Mouse (Mus musculus): ENCODE results near the gene Ppp1r32. TPM values are rescaled to one million over a fixed set of nuclear protein-coding genes. Genes with fewer than 3 reads are reported as not detected.
A peak's percentile ranks its signal among the peaks of the same experiment; 100 is the strongest.

Ppp1r32 gene
- polyA plus RNA-seq, 1 experiment from 2014 or later = 0.19 TPM

- Histone ChIP-seq H3K9me3 (no peaks in the 10 kb centered on the region), H3K36me3 (no peaks in the 10 kb centered on the region), H3K27ac (no peak overlapping the region), H3K4me1 (peaks cover 24% of the 10 kb centered on the region), H3K4me2 (peak overlapping the region; percentile 96), H3K9ac (no peak overlapping the region), H3K27me3 (replicated peaks) (peaks cover 66% of the 10 kb centered on the region), H3K4me3 (replicated peaks) (peak overlapping the region; percentile 51)
- WGBS = 1% methylated on average over 34 of the region's 34 CpGs
- peak; percentile 82 for ATAC-seq (ENCODE audit: insufficient read depth, low FRiP score, low read depth)
These were observed 25.3 kb downstream of the Ppp1r32 start for GRCm38 (mm10) chr19:10457484-10457800.

DNA sequence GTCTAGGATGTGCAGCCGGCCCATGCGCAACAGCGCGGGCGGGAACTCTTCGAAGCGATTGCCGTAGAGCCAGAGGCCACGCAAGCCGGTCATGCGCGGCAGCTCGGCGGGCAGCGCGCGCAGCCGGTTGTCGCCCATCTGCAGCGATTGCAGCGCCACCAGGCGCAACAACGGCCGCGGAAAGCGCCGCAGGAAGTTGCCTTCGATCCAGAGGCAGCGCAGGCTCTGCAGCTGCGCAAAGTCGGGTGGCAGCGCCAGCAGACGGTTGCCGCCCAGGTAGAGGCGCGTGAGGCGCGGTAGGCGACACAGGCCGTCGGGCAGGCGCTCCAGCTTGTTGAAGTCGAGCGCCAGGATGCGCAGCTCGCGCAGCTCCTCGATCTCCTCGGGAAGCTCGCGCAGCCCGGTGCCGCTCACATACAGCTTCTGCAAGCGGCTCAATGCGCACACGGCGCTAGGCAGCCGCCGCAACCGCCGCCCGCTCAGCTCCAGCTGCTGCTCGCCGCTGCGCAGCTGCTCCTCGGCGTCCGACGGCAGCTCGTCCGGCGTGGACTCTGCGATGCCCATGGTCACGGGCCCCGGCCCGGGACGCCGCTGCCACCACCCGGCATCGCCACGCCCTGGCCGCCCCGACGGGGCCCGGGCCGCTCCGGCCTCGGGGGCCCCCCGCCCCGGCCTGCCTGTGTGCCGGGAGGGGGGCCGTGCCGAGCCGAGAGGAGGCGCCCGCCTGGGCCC lies 25.8 kb downstream of the Ppp1r32 start, which contains the start of gene Lrrc10b:
Gene Lrrc10b (minus strand): TSS at position 722 of the 732 bp plus-strand sequence.
- H3K9ac ChIP-seq = no peak within 1 kb of the TSS
- H3K27me3 ChIP-seq (replicated peaks) = peaks cover 61% of the 10 kb centered on the region
- H3K27ac ChIP-seq = peak within 1 kb of the TSS; percentile 42; the same call in 1 of the 2 replicates
- peaks cover 20% of the 10 kb centered on the region for H3K4me1 ChIP-seq
- under 1% methylated on average over 83 of the region's 96 CpGs for WGBS
- no peaks in the 10 kb centered on the region for H3K36me3 ChIP-seq
- H3K4me2 ChIP-seq = peak within 1 kb of the TSS; percentile 96
- H3K4me3 ChIP-seq (replicated peaks) = peak within 1 kb of the TSS; percentile 51
- H3K9me3 ChIP-seq = no peaks in the 10 kb centered on the region
- peak; percentile 18 for ATAC-seq (ENCODE audit: insufficient read depth, low FRiP score, low read depth)

DNA sequence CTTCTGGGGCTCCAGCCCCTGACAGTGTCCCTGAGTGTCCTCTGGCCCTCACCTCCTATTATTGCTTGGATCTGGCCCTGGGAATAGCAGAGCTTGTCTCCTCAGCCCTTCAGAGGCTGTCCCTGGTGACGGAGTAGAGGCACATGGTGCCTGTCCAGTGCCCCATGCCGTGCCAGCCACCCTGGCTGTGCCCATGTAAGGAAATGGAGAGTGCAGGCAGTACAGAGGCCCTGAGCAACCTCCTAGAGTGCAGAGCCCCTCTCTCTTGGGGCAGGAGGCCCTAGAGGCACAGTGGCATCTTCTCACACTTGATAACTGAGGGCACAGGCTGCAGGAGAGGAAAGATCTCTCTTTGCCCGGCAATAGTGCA lies 27.3 kb downstream of the Ppp1r32 start:
- peaks cover 20% of the 10 kb centered on the region for H3K4me1 ChIP-seq
- no peak overlapping the region for H3K4me3 ChIP-seq (replicated peaks)
- H3K9ac ChIP-seq = no peak overlapping the region
- peaks cover 50% of the 10 kb centered on the region for H3K27me3 ChIP-seq (replicated peaks)
- no peak overlapping the region for H3K27ac ChIP-seq
- H3K36me3 ChIP-seq = no peaks in the 10 kb centered on the region
- H3K9me3 ChIP-seq = no peaks in the 10 kb centered on the region
- ATAC-seq (ENCODE audit: insufficient read depth, low FRiP score, low read depth) = no peak
- WGBS = 74% methylated on average over 3 of the region's 3 CpGs
- no peak overlapping the region for H3K4me2 ChIP-seq

- Histone ChIP-seq H3K4me3 (replicated peaks) (no peak overlapping the region), H3K9me3 (no peaks in the 10 kb centered on the region), H3K36me3 (no peaks in the 10 kb centered on the region), H3K9ac (no peak overlapping the region), H3K27ac (no peak overlapping the region), H3K27me3 (replicated peaks) (peaks cover 48% of the 10 kb centered on the region), H3K4me1 (peaks cover 20% of the 10 kb centered on the region), H3K4me2 (no peak overlapping the region)
- ATAC-seq (ENCODE audit: insufficient read depth, low FRiP score, low read depth) = no peak
- 50% methylated on average over 4 of the region's 4 CpGs for WGBS
These were observed 27.9 kb downstream of the Ppp1r32 start for GRCm38 (mm10) chr19:10454718-10455436.

DNA sequence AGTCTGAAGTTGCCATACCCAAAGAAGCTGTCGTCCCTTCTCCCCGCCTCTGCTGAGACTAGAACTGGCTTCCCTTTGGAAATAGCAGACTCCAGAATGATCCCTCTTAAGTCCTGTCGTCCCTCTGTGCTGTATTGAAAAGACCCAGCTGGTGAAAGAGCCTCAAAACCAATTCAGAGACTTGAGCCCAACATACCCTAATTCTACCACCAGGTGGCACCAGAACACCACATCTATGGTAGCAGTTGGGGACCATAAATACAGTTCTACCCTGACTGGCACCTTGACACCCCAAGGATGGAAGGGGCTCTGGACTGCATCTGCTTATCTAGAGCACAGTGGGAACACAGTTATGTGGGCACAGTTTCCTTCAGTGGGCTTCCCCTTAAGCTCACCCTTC lies 33.0 kb downstream of the Ppp1r32 start:
- WGBS = 3% methylated on average over 3 of the region's 3 CpGs
- H3K4me2 ChIP-seq = no peak overlapping the region
- no peaks in the 10 kb centered on the region for H3K9me3 ChIP-seq
- H3K4me1 ChIP-seq = no peaks in the 10 kb centered on the region
- peak; percentile 60; the same call in 1 of the 2 replicates for ATAC-seq (ENCODE audit: insufficient read depth, low FRiP score, low read depth)
- H3K27ac ChIP-seq = no peak overlapping the region
- H3K36me3 ChIP-seq = no peaks in the 10 kb centered on the region
- H3K27me3 ChIP-seq (replicated peaks) = peaks cover 3% of the 10 kb centered on the region; the same call in 1 of the 2 replicates
- no peak overlapping the region for H3K4me3 ChIP-seq (replicated peaks)
- H3K9ac ChIP-seq = no peak overlapping the region

DNA sequence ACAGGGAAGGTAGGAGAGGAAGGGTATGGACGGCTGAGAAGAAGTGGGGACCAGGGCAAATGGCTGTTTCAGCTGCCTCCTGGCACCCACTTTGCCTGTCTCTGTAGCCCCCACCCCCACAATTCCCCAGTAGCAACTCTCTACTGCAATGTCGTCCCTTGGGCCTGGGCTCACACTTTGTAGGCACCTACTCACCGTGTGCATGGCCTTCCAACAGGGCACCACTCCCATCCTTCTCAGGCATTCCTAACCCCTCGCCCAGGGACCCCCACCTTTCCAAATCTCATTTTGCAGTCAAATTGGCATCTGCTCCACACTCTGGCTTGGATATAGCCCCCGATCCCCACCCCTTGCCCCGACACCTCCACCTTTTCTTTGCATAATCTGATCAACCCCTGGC lies 33.5 kb downstream of the Ppp1r32 start:
- no peak overlapping the region for H3K4me3 ChIP-seq (replicated peaks)
- H3K4me2 ChIP-seq = no peak overlapping the region
- H3K9me3 ChIP-seq = no peaks in the 10 kb centered on the region
- no peaks in the 10 kb centered on the region for H3K4me1 ChIP-seq
- H3K9ac ChIP-seq = no peak overlapping the region
- ATAC-seq (ENCODE audit: insufficient read depth, low FRiP score, low read depth) = no peak
- no peak overlapping the region for H3K27ac ChIP-seq
- 53% methylated on average over 6 of the region's 6 CpGs for WGBS
- no peaks in the 10 kb centered on the region for H3K36me3 ChIP-seq
- H3K27me3 ChIP-seq (replicated peaks) = no peaks in the 10 kb centered on the region; the same call in 1 of the 2 replicates

DNA sequence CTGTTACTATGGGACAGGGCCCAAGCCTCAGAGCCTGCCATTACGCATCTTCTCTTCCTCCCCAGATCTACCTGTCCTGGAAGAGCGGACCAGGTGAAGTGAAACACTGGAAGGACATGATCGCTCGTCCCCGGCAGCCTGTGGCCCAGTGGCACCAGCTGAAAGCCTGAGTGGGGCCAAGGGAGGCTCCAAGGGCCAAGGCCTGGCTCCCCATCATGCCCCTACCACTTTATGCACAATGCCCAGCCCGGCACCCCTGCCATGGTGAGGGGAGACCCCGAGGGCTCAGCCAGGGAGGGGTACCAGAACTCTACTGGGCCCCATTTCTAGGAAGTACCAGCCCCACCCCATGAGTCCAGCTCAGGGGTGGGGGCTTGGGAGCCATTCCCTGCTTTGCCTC lies 34.5 kb downstream of the Ppp1r32 start:
- Histone ChIP-seq H3K9ac (no peak overlapping the region), H3K9me3 (no peaks in the 10 kb centered on the region), H3K4me1 (no peaks in the 10 kb centered on the region), H3K4me2 (no peak overlapping the region), H3K4me3 (replicated peaks) (no peak overlapping the region), H3K27ac (no peak overlapping the region), H3K36me3 (no peaks in the 10 kb centered on the region), H3K27me3 (replicated peaks) (no peaks in the 10 kb centered on the region; the same call in 1 of the 2 replicates)
- no peak for ATAC-seq (ENCODE audit: insufficient read depth, low FRiP score, low read depth)
- WGBS = 92% methylated on average over 7 of the region's 7 CpGs

DNA sequence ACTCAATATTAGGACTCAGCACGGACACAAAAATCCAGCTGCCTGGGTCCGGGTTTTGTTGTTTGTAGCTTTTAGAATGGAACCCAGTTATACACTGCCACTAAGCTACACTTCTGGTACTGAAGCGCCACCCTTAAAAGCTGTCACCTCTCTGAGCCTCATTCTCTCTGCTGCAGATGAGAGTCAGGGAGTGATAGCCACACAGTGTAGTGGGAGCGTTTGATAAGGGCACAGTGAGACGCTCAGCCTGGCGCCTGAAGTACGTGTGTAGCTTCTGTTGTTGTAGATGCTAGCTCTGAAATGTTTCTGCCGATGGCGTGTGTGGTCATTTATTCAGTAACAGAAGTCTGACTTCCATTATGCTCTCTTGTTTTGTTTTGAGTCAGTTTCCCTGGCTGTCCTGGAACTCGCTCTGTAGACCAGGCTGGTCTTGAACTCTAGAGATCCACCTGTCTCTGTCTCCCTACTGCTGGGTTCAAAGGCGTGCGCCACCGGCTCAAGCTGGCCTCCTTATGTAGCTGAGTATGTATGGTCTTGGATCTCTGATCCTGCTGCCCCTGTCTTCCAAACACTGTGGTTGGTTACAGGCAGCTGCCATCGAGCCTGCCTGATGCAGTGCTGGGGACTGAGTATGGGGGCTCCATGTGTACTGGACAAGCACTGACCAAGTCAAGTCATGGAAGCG lies 37.9 kb downstream of the Ppp1r32 start:
- Histone ChIP-seq H3K4me3 (replicated peaks) (no peak overlapping the region), H3K36me3 (no peaks in the 10 kb centered on the region), H3K9ac (no peak overlapping the region), H3K27ac (no peak overlapping the region), H3K4me2 (no peak overlapping the region), H3K9me3 (no peaks in the 10 kb centered on the region), H3K4me1 (no peaks in the 10 kb centered on the region), H3K27me3 (replicated peaks) (no peaks in the 10 kb centered on the region)
- 86% methylated on average over 15 of the region's 15 CpGs for WGBS
- peak; percentile 54; the same call in 1 of the 2 replicates for ATAC-seq (ENCODE audit: insufficient read depth, low FRiP score, low read depth)

GRCm38 (mm10) chr19:10437521-10437920 lies 45.2 kb downstream of the Ppp1r32 start:
- Histone ChIP-seq H3K4me2 (no peak overlapping the region), H3K27me3 (replicated peaks) (no peaks in the 10 kb centered on the region), H3K36me3 (no peaks in the 10 kb centered on the region), H3K4me1 (peaks cover 11% of the 10 kb centered on the region; the same call in 1 of the 2 replicates), H3K27ac (no peak overlapping the region), H3K9ac (no peak overlapping the region), H3K4me3 (replicated peaks) (no peak overlapping the region), H3K9me3 (no peaks in the 10 kb centered on the region)
- ATAC-seq (ENCODE audit: insufficient read depth, low FRiP score, low read depth) = no peak
- 58% methylated on average over 1 of the region's 1 CpGs for WGBS

DNA sequence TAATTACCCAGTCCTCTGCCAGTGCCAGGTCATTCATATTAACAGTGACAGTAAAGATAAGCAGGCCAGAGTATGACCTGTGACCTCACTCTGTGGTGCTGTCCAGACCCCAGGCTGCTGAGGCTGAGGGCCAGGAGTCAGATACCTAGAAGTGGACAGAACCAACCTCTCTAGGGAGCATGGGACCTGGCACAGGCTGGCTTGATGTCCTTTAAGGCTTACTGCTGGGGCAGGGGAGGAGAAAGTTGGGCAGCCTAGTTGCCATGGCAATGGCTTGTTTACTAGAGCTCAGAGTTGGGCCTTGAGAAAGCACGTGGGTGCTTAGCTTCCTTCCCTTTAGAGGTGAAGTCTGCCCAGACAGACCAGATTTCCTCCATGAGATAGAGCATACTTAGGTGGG lies 46.0 kb downstream of the Ppp1r32 start:
- H3K27ac ChIP-seq = no peak overlapping the region
- H3K4me1 ChIP-seq = peaks cover 11% of the 10 kb centered on the region; the same call in 1 of the 2 replicates
- H3K4me3 ChIP-seq (replicated peaks) = no peak overlapping the region
- H3K9ac ChIP-seq = no peak overlapping the region
- 19% methylated on average over 1 of the region's 1 CpGs for WGBS
- H3K36me3 ChIP-seq = no peaks in the 10 kb centered on the region
- no peaks in the 10 kb centered on the region for H3K9me3 ChIP-seq
- ATAC-seq (ENCODE audit: insufficient read depth, low FRiP score, low read depth) = no peak
- no peaks in the 10 kb centered on the region for H3K27me3 ChIP-seq (replicated peaks)
- no peak overlapping the region for H3K4me2 ChIP-seq

- 23% methylated on average over 3 of the region's 3 CpGs for WGBS
- no peak overlapping the region for H3K27ac ChIP-seq
- no peak overlapping the region for H3K4me3 ChIP-seq (replicated peaks)
- H3K9me3 ChIP-seq = no peaks in the 10 kb centered on the region
- H3K36me3 ChIP-seq = no peaks in the 10 kb centered on the region
- H3K27me3 ChIP-seq (replicated peaks) = no peaks in the 10 kb centered on the region
- ATAC-seq (ENCODE audit: insufficient read depth, low FRiP score, low read depth) = no peak
- peaks cover 11% of the 10 kb centered on the region; the same call in 1 of the 2 replicates for H3K4me1 ChIP-seq
- no peak overlapping the region for H3K4me2 ChIP-seq
- H3K9ac ChIP-seq = no peak overlapping the region
These were observed 46.8 kb downstream of the Ppp1r32 start for GRCm38 (mm10) chr19:10435908-10436307.

DNA sequence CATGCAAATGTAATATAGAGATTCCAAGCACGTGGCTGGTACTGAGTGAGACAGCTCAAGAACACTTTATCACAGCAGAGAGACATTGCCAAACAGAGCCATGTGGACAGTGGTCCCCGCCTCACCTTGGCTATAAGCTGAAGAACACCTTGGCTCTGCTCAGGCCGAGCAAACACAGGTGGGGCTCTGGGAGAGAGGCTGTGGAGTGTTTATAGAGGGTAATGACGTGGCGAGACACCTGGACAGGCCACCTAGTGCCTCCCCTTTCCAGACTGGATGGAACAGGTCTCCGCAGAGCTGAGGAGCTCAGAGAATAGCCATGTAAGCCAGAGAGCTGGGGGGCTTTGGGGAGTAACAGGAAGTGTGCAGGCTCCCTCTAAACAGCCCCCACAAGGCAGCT lies 47.8 kb downstream of the Ppp1r32 start:
- Histone ChIP-seq H3K4me3 (replicated peaks) (no peak overlapping the region), H3K36me3 (no peaks in the 10 kb centered on the region), H3K27me3 (replicated peaks) (no peaks in the 10 kb centered on the region), H3K27ac (no peak overlapping the region), H3K4me2 (no peak overlapping the region), H3K9me3 (no peaks in the 10 kb centered on the region), H3K4me1 (peaks cover 20% of the 10 kb centered on the region), H3K9ac (no peak overlapping the region)
- WGBS = 49% methylated on average over 6 of the region's 6 CpGs
- peak; percentile 80 for ATAC-seq (ENCODE audit: insufficient read depth, low FRiP score, low read depth)

All from stomach, embryonic 15.5 days (tissue).